Mouse (Mus musculus) intestine, embryonic 14.5 days (tissue): ENCODE measurements around the gene Rgs2. TPM values are rescaled to one million over a fixed set of nuclear protein-coding genes. Genes with fewer than 3 reads are reported as not detected.

Source experiments
- ATAC-seq: fragments of 200-750 bp; cut with Nextera tagmentation; replicated peaks from 2 replicates; pipeline ENCODE4 v1.8.0; 2017; ENCODE audit warnings: low read depth, moderate number of reproducible peaks, moderate TSS enrichment, moderate library complexity; ENCODE audit not compliant: low FRiP score, low TSS enrichment
- DNase-seq: peaks from one replicate; pipeline ENCODE4 v3.0.0-alpha.2; 2018; ENCODE audit warnings: low spot score
- H3K27ac ChIP-seq: fragments of 300-500 bp; sonication (generic); 2 replicates; pipeline ENCODE4 v1.5.1; 2014; ENCODE audit warnings: low read depth, mild to moderate bottlenecking, control low read depth
- H3K27me3 ChIP-seq: fragments of 300-500 bp; sonication (generic); replicated peaks from 2 replicates; pipeline ENCODE4 v1.6.1; 2014; ENCODE audit warnings: low read length, control low read depth; ENCODE audit not compliant: control insufficient read depth, insufficient read depth
- H3K36me3 ChIP-seq: fragments of 300-500 bp; sonication (generic); 2 replicates; pipeline ENCODE4 v1.6.1; 2014; ENCODE audit warnings: low read length, control low read depth; ENCODE audit not compliant: control insufficient read depth, insufficient read depth
- H3K4me1 ChIP-seq: fragments of 300-500 bp; sonication (generic); replicated peaks from 2 replicates; pipeline ENCODE4 v1.6.1; 2014; ENCODE audit warnings: low read length, control low read depth, mixed read lengths; ENCODE audit not compliant: control insufficient read depth, insufficient read depth
- H3K4me2 ChIP-seq: fragments of 300-500 bp; sonication (generic); 2 replicates; pipeline ENCODE4 v1.6.1; 2014; ENCODE audit warnings: low read length
- H3K4me3 ChIP-seq: fragments of 300-500 bp; sonication (generic); 2 replicates; pipeline ENCODE4 v1.5.1; 2014; ENCODE audit warnings: low read depth, low read length, control low read depth, mixed read lengths
- H3K9ac ChIP-seq: fragments of 300-500 bp; sonication (generic); 2 replicates; pipeline ENCODE4 v1.6.1; 2014; ENCODE audit warnings: mild to moderate bottlenecking, low read length
- H3K9me3 ChIP-seq: fragments of 300-500 bp; sonication (generic); 2 replicates; pipeline ENCODE4 v1.6.1; 2016; ENCODE audit warnings: low read length, control low read depth; ENCODE audit not compliant: control insufficient read depth
- WGBS: fragments of 180-500 bp; shearing (Covaris S2); extraction: QIAGEN DNeasy Blood & Tissue Kit; methylation state at CpG from one replicate; pipeline ENCODE4 v1.1.7; 2014; 5-methylcytosine and 5-hydroxymethylcytosine counted together
- polyA plus RNA-seq: library from polyadenylated mRNA; unstranded; fragments of >200 nt; fragmentation: Nextera tagmentation; extraction: Ambion mirVana; gene quantifications from 2 replicates; pipeline ENCODE4 v1.2.1, GENCODE M21; 2014

The Rgs2 gene
- polyA plus RNA-seq, 1 experiment from 2014 or later, result 39.8 TPM

GRCm38 (mm10) chr1:143999371-143999920 lies 4.5 kb downstream of the Rgs2 start:
- ATAC-seq, result no peak
- no peak for DNase-seq
- Histone ChIP-seq H3K4me2 (no peak overlapping the region), H3K27ac (no peak overlapping the region), H3K4me1 (no peaks in the 10 kb centered on the region; the same call in 1 of the 2 replicates), H3K36me3 (peaks cover 10% of the 10 kb centered on the region; the same call in 1 of the 2 replicates), H3K4me3 (no peak overlapping the region), H3K27me3 (no peaks in the 10 kb centered on the region), H3K9me3 (no peaks in the 10 kb centered on the region), H3K9ac (no peak overlapping the region)
- WGBS, result 71% methylated on average over 7 of the region's 7 CpGs

- no peak overlapping the region for H3K9ac ChIP-seq
- no peak overlapping the region for H3K4me2 ChIP-seq
- ATAC-seq, result no peak
- 86% methylated on average over 1 of the region's 1 CpGs for WGBS
- H3K27ac ChIP-seq, result no peak overlapping the region
- H3K36me3 ChIP-seq, result no peaks in the 10 kb centered on the region
- H3K9me3 ChIP-seq, result no peaks in the 10 kb centered on the region
- H3K4me1 ChIP-seq, result no peaks in the 10 kb centered on the region
- no peak for DNase-seq
- H3K27me3 ChIP-seq, result no peaks in the 10 kb centered on the region
- H3K4me3 ChIP-seq, result no peak overlapping the region
Measured at GRCm38 (mm10) chr1:143993026-143993425, 10.9 kb downstream of the Rgs2 start.

- H3K9ac ChIP-seq, result no peak overlapping the region
- no peaks in the 10 kb centered on the region for H3K4me1 ChIP-seq
- ATAC-seq (no peak), DNase-seq (no peak)
- H3K27me3 ChIP-seq, result no peaks in the 10 kb centered on the region
- H3K4me2 ChIP-seq, result no peak overlapping the region
- whole genome bisulfite sequencing, result 73% methylated on average over 2 of the region's 2 CpGs
- H3K27ac ChIP-seq, result no peak overlapping the region
- no peaks in the 10 kb centered on the region for H3K36me3 ChIP-seq
- H3K9me3 ChIP-seq, result no peaks in the 10 kb centered on the region
- no peak overlapping the region for H3K4me3 ChIP-seq
Measured at GRCm38 (mm10) chr1:143992528-143992927, 11.4 kb downstream of the Rgs2 start.

GRCm38 (mm10) chr1:143990263-143990662 lies 13.7 kb downstream of the Rgs2 start:
- H3K4me2 ChIP-seq, result no peak overlapping the region
- no peak overlapping the region for H3K4me3 ChIP-seq
- ATAC-seq (no peak), DNase-seq (no peak)
- H3K9ac ChIP-seq, result no peak overlapping the region
- no peaks in the 10 kb centered on the region for H3K9me3 ChIP-seq
- 42% methylated on average over 5 of the region's 5 CpGs for WGBS
- no peaks in the 10 kb centered on the region for H3K27me3 ChIP-seq
- no peaks in the 10 kb centered on the region for H3K4me1 ChIP-seq
- H3K27ac ChIP-seq, result no peak overlapping the region
- no peaks in the 10 kb centered on the region for H3K36me3 ChIP-seq

- Histone ChIP-seq H3K27ac (no peak overlapping the region), H3K27me3 (no peaks in the 10 kb centered on the region), H3K4me2 (no peak overlapping the region), H3K4me1 (no peaks in the 10 kb centered on the region), H3K36me3 (no peaks in the 10 kb centered on the region), H3K9me3 (no peaks in the 10 kb centered on the region), H3K9ac (no peak overlapping the region), H3K4me3 (no peak overlapping the region)
- 43% methylated on average over 5 of the region's 5 CpGs for WGBS
- no peak for DNase-seq
- ATAC-seq, result no peak
Measured at GRCm38 (mm10) chr1:143989773-143990172, 14.2 kb downstream of the Rgs2 start.

GRCm38 (mm10) chr1:143988756-143989155 lies 15.2 kb downstream of the Rgs2 start:
- no peaks in the 10 kb centered on the region for H3K9me3 ChIP-seq
- no peak overlapping the region for H3K9ac ChIP-seq
- no peak overlapping the region for H3K4me3 ChIP-seq
- no peak overlapping the region for H3K4me2 ChIP-seq
- no peaks in the 10 kb centered on the region for H3K36me3 ChIP-seq
- WGBS, result 38% methylated on average over 6 of the region's 6 CpGs
- H3K27ac ChIP-seq, result no peak overlapping the region
- H3K4me1 ChIP-seq, result no peaks in the 10 kb centered on the region
- DNase-seq (no peak), ATAC-seq (no peak)
- no peaks in the 10 kb centered on the region for H3K27me3 ChIP-seq

- Histone ChIP-seq H3K4me3 (no peak overlapping the region), H3K4me1 (no peaks in the 10 kb centered on the region), H3K36me3 (no peaks in the 10 kb centered on the region), H3K27me3 (no peaks in the 10 kb centered on the region), H3K9ac (no peak overlapping the region), H3K27ac (no peak overlapping the region), H3K4me2 (no peak overlapping the region), H3K9me3 (no peaks in the 10 kb centered on the region)
- 79% methylated on average over 6 of the region's 6 CpGs for WGBS
- DNase-seq (no peak), ATAC-seq (no peak)
Measured at GRCm38 (mm10) chr1:143984988-143985625, 18.9 kb downstream of the Rgs2 start.

GRCm38 (mm10) chr1:143982765-143983312 lies 21.1 kb downstream of the Rgs2 start:
- no peak overlapping the region for H3K4me2 ChIP-seq
- DNase-seq (no peak), ATAC-seq (no peak)

More at GRCm38 (mm10) chr1:143982765-143983312, 21.1 kb downstream of the Rgs2 start:
- no peaks in the 10 kb centered on the region for H3K4me1 ChIP-seq
- H3K9me3 ChIP-seq, result no peaks in the 10 kb centered on the region
- no peak overlapping the region for H3K9ac ChIP-seq
- H3K36me3 ChIP-seq, result no peaks in the 10 kb centered on the region
- no peak overlapping the region for H3K27ac ChIP-seq
- H3K27me3 ChIP-seq, result no peaks in the 10 kb centered on the region
- 37% methylated on average over 3 of the region's 3 CpGs for WGBS
- no peak overlapping the region for H3K4me3 ChIP-seq
